Mouse (Mus musculus): ENCODE results near the gene Mpdu1. TPM values are rescaled to one million over a fixed set of nuclear protein-coding genes. Genes with fewer than 3 reads are reported as not detected.
A peak's percentile ranks its signal among the peaks of the same experiment; 100 is the strongest.

Mpdu1 gene
- polyA plus RNA-seq, 1 experiment from 2014 or later = 83.0 TPM

- Histone ChIP-seq H3K27me3 (replicated peaks; ENCODE audit: control insufficient read depth, insufficient read depth, low read length) (no peaks in the 10 kb centered on the region), H3K27ac (ENCODE audit: low read depth, low read length) (no peak overlapping the region), H3K36me3 (ENCODE audit: control insufficient read depth, insufficient read depth, low read length) (no peaks in the 10 kb centered on the region), H3K4me3 (ENCODE audit: low read depth, low read length) (no peak overlapping the region), H3K4me1 (ENCODE audit: control insufficient read depth, insufficient read depth, low read length) (peaks cover 8% of the 10 kb centered on the region), H3K9ac (ENCODE audit: low read length) (no peak overlapping the region), H3K9me3 (replicated peaks; ENCODE audit: control insufficient read depth, low read length) (no peaks in the 10 kb centered on the region), H3K4me2 (ENCODE audit: low read length) (no peak overlapping the region)
- DNase-seq (ENCODE audit: low spot score) = no peak
- ATAC-seq = no peak
- 65% methylated on average over 7 of the region's 7 CpGs for WGBS
Measured at GRCm38 (mm10) chr11:69609416-69609815, 53.0 kb downstream of the Mpdu1 start.

GRCm38 (mm10) chr11:69608525-69608924, 53.9 kb downstream of the Mpdu1 start:
- H3K27me3 ChIP-seq (replicated peaks; ENCODE audit: control insufficient read depth, insufficient read depth, low read length) = no peaks in the 10 kb centered on the region
- DNase-seq (ENCODE audit: low spot score) (no peak), ATAC-seq (no peak)
- H3K36me3 ChIP-seq (ENCODE audit: control insufficient read depth, insufficient read depth, low read length) = no peaks in the 10 kb centered on the region
- H3K4me3 ChIP-seq (ENCODE audit: low read depth, low read length) = no peak overlapping the region
- H3K4me2 ChIP-seq (ENCODE audit: low read length) = no peak overlapping the region
- 75% methylated on average over 3 of the region's 3 CpGs for WGBS
- H3K4me1 ChIP-seq (ENCODE audit: control insufficient read depth, insufficient read depth, low read length) = peaks cover 6% of the 10 kb centered on the region
- H3K27ac ChIP-seq (ENCODE audit: low read depth, low read length) = no peak overlapping the region
- no peak overlapping the region for H3K9ac ChIP-seq (ENCODE audit: low read length)
- no peaks in the 10 kb centered on the region for H3K9me3 ChIP-seq (replicated peaks; ENCODE audit: control insufficient read depth, low read length)

DNA sequence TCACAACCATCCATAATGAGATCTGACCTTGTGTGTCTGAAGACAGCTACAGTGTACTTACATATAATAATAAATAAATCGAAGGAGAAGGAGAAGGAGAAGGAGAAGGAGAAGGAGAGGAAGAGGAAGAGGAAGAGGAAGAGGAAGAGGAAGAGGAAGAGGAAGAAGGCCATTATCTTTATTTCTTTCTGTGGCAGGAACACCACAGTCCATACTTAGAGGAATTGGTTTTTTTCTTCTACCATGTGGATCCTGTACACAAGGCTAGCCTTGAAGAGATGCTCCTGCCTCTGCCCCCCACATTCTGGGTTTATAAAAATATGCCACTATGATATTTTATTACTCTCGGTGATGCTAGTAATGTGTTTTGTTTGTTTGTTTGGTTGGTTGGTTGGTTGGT, 55.6 kb downstream of the Mpdu1 start:
- DNase-seq (ENCODE audit: low spot score) (no peak), ATAC-seq (no peak)
- peaks cover 4% of the 10 kb centered on the region; the same call in 1 of the 2 replicates for H3K36me3 ChIP-seq (ENCODE audit: control insufficient read depth, insufficient read depth, low read length)
- H3K4me3 ChIP-seq (ENCODE audit: low read depth, low read length) = no peak overlapping the region
- no peak overlapping the region for H3K4me2 ChIP-seq (ENCODE audit: low read length)
- H3K9ac ChIP-seq (ENCODE audit: low read length) = no peak overlapping the region
- H3K9me3 ChIP-seq (replicated peaks; ENCODE audit: control insufficient read depth, low read length) = no peaks in the 10 kb centered on the region
- WGBS = 84% methylated on average over 2 of the region's 2 CpGs
- no peak overlapping the region for H3K27ac ChIP-seq (ENCODE audit: low read depth, low read length)
- no peaks in the 10 kb centered on the region for H3K27me3 ChIP-seq (replicated peaks; ENCODE audit: control insufficient read depth, insufficient read depth, low read length)
- H3K4me1 ChIP-seq (ENCODE audit: control insufficient read depth, insufficient read depth, low read length) = peaks cover 6% of the 10 kb centered on the region

MicroRNA genes within 50 kb of the gene (microRNA counts, 519-probe panel; counts per million panel counts)
- microRNA mmu-miR-1934 = not detected
- microRNA mmu-miR-467f = 2,504 counts per million, percentile 14 among the panel's probes with 10 or more counts

Small RNAs within 50 kb of the gene (microRNA-seq; reads per million reads assigned to microRNA genes)
- gene Mir1934 (2.3 reads per million, percentile 13 among the genes with 10 or more reads in this experiment), gene Mir467f (not detected)

Other genes with a start within 250 kb of the Mpdu1 start
- 28.7 and 38.2 TPM in 2 replicates for gene Kdm6b, start 249.0 kb downstream of the Mpdu1 start, polyA plus RNA-seq (2014; fragmentation: Nextera tagmentation; extraction: Ambion mirVana)
- gene Dnah2, start 113.5 kb downstream of the Mpdu1 start, polyA plus RNA-seq (2014; fragmentation: Nextera tagmentation; extraction: Ambion mirVana) = 2.7 and 3.8 TPM in 2 replicates
- gene Efnb3, start 102.4 kb downstream of the Mpdu1 start, polyA plus RNA-seq (2014; fragmentation: Nextera tagmentation; extraction: Ambion mirVana) = 38.6 and 48.2 TPM in 2 replicates
- gene Wrap53, start 82.4 kb downstream of the Mpdu1 start, polyA plus RNA-seq (2014; fragmentation: Nextera tagmentation; extraction: Ambion mirVana) = 24.6 and 29.3 TPM in 2 replicates
- gene Trp53, start 82.3 kb downstream of the Mpdu1 start, polyA plus RNA-seq (2014; fragmentation: Nextera tagmentation; extraction: Ambion mirVana) = 111 and 113 TPM in 2 replicates
- gene Atp1b2, start 56.7 kb downstream of the Mpdu1 start, polyA plus RNA-seq (2014; fragmentation: Nextera tagmentation; extraction: Ambion mirVana) = 22.0 and 31.5 TPM in 2 replicates
- gene Shbg, start 44.7 kb downstream of the Mpdu1 start, polyA plus RNA-seq (2014; fragmentation: Nextera tagmentation; extraction: Ambion mirVana) = not detected in 2 replicates
- 17.6 and 18.2 TPM in 2 replicates for gene Sat2, start 40.6 kb downstream of the Mpdu1 start, polyA plus RNA-seq (2014; fragmentation: Nextera tagmentation; extraction: Ambion mirVana)
- gene Fxr2, start 29.7 kb downstream of the Mpdu1 start, polyA plus RNA-seq (2014; fragmentation: Nextera tagmentation; extraction: Ambion mirVana) = 34.2 and 35.0 TPM in 2 replicates
- not detected in 2 replicates for gene Sox15, start 7.3 kb downstream of the Mpdu1 start, polyA plus RNA-seq (2014; fragmentation: Nextera tagmentation; extraction: Ambion mirVana)
- 8.2 and 9.6 TPM in 2 replicates for gene Cd68, start 3.5 kb upstream of the Mpdu1 start, polyA plus RNA-seq (2014; fragmentation: Nextera tagmentation; extraction: Ambion mirVana)
- 1,177 and 1,222 TPM in 2 replicates for gene Eif4a1, start 9.8 kb upstream of the Mpdu1 start, polyA plus RNA-seq (2014; fragmentation: Nextera tagmentation; extraction: Ambion mirVana)
- gene Senp3, start 19.4 kb upstream of the Mpdu1 start, polyA plus RNA-seq (2014; fragmentation: Nextera tagmentation; extraction: Ambion mirVana) = 81.8 and 88.2 TPM in 2 replicates
- 0.53 TPM in 1 of 2 replicates, not detected in the other for gene Tnfsf13, start 23.1 kb upstream of the Mpdu1 start, polyA plus RNA-seq (2014; fragmentation: Nextera tagmentation; extraction: Ambion mirVana)
- 2.2 and 2.7 TPM in 2 replicates for gene Tnfsf12, start 33.2 kb upstream of the Mpdu1 start, polyA plus RNA-seq (2014; fragmentation: Nextera tagmentation; extraction: Ambion mirVana)
- 1.5 and 1.6 TPM in 2 replicates for gene Tnfsfm13, start 33.5 kb upstream of the Mpdu1 start, polyA plus RNA-seq (2014; fragmentation: Nextera tagmentation; extraction: Ambion mirVana)
- gene Polr2a, start 96.0 kb upstream of the Mpdu1 start, polyA plus RNA-seq (2014; fragmentation: Nextera tagmentation; extraction: Ambion mirVana) = 21.1 and 21.3 TPM in 2 replicates
- 0.56 TPM in 1 of 2 replicates, not detected in the other for gene Slc35g3, start 99.3 kb upstream of the Mpdu1 start, polyA plus RNA-seq (2014; fragmentation: Nextera tagmentation; extraction: Ambion mirVana)
- gene Zbtb4, start 103.3 kb upstream of the Mpdu1 start, polyA plus RNA-seq (2014; fragmentation: Nextera tagmentation; extraction: Ambion mirVana) = 2.1 and 2.8 TPM in 2 replicates
- 0.68 and 1.4 TPM in 2 replicates for gene Chrnb1, start 133.3 kb upstream of the Mpdu1 start, polyA plus RNA-seq (2014; fragmentation: Nextera tagmentation; extraction: Ambion mirVana)
- 2.9 and 3.0 TPM in 2 replicates for gene Fgf11, start 139.2 kb upstream of the Mpdu1 start, polyA plus RNA-seq (2014; fragmentation: Nextera tagmentation; extraction: Ambion mirVana)
- gene Tmem102, start 143.0 kb upstream of the Mpdu1 start, polyA plus RNA-seq (2014; fragmentation: Nextera tagmentation; extraction: Ambion mirVana) = 0.15 and 0.52 TPM in 2 replicates
- not detected in 2 replicates for gene Gm39566, start 152.7 kb upstream of the Mpdu1 start, polyA plus RNA-seq (2014; fragmentation: Nextera tagmentation; extraction: Ambion mirVana)
- not detected in 2 replicates for gene Spem2, start 155.8 kb upstream of the Mpdu1 start, polyA plus RNA-seq (2014; fragmentation: Nextera tagmentation; extraction: Ambion mirVana)
- 0.39 TPM in 1 of 2 replicates, not detected in the other for gene Spem1, start 159.5 kb upstream of the Mpdu1 start, polyA plus RNA-seq (2014; fragmentation: Nextera tagmentation; extraction: Ambion mirVana)
- 15.7 and 18.4 TPM in 2 replicates for gene Nlgn2, start 175.1 kb upstream of the Mpdu1 start, polyA plus RNA-seq (2014; fragmentation: Nextera tagmentation; extraction: Ambion mirVana)
- 307 and 386 TPM in 2 replicates for gene Tmem256, start 175.9 kb upstream of the Mpdu1 start, polyA plus RNA-seq (2014; fragmentation: Nextera tagmentation; extraction: Ambion mirVana)
- gene Plscr3, start 183.7 kb upstream of the Mpdu1 start, polyA plus RNA-seq (2014; fragmentation: Nextera tagmentation; extraction: Ambion mirVana) = 44.3 and 49.0 TPM in 2 replicates
- gene Tnk1, start 196.1 kb upstream of the Mpdu1 start, polyA plus RNA-seq (2014; fragmentation: Nextera tagmentation; extraction: Ambion mirVana) = 0.32 TPM in 1 of 2 replicates, not detected in the other
- gene Tmem95, start 215.4 kb upstream of the Mpdu1 start, polyA plus RNA-seq (2014; fragmentation: Nextera tagmentation; extraction: Ambion mirVana) = not detected in 2 replicates
- gene Kctd11, start 218.8 kb upstream of the Mpdu1 start, polyA plus RNA-seq (2014; fragmentation: Nextera tagmentation; extraction: Ambion mirVana) = 1.1 and 1.2 TPM in 2 replicates
- 0.10 and 0.17 TPM in 2 replicates for gene Acap1, start 232.9 kb upstream of the Mpdu1 start, polyA plus RNA-seq (2014; fragmentation: Nextera tagmentation; extraction: Ambion mirVana)
- gene 2810408A11Rik, start 238.3 kb upstream of the Mpdu1 start, polyA plus RNA-seq (2014; fragmentation: Nextera tagmentation; extraction: Ambion mirVana) = 15.0 and 18.6 TPM in 2 replicates
- gene Neurl4, start 238.4 kb upstream of the Mpdu1 start, polyA plus RNA-seq (2014; fragmentation: Nextera tagmentation; extraction: Ambion mirVana) = 16.7 and 23.8 TPM in 2 replicates